Mouse (Mus musculus) cortical plate, adult 2 months (tissue): ENCODE data around the gene Bmp2k.

Source experiments
- CTCF ChIP-seq: fragments of 200-500 bp; IDR thresholded peaks from 2 replicates; pipeline ENCODE4 v1.5.1; 2011; ENCODE audit warnings: mild to moderate bottlenecking, control low read depth, low read length; ENCODE audit not compliant: insufficient read depth; ENCODE audit errors: extremely low read depth
- POLR2A ChIP-seq: fragments of 200-500 bp; IDR thresholded peaks from 2 replicates; pipeline ENCODE4 v1.6.1; 2011; ENCODE audit warnings: mild to moderate bottlenecking, low read length, control low read depth; ENCODE audit not compliant: insufficient read depth; ENCODE audit errors: extremely low read depth

DNA sequence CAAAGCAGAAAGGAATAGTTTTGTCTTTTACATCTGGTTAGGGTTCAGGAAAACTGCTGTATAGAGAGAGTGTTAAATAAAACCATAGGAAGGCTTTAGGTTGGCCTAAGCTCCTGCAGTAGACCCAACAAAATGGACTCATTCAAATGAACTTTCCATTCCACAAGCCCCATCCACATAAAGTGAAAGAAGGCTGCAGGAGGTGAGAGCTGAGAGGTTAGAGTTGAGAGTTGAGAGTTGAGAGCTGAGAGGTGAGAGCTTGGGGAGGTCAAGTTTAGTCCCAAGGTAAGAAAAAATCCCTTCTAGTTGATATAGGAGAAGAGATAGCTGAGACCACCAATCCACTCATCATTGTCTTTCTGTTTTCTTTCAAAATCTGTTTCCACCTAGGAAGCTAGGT lies 35.6 kb upstream of the Bmp2k start:
- TF ChIP-seq CTCF (no peak), POLR2A (no peak)
